Mouse (Mus musculus) kidney, adult 2 months (tissue): ENCODE measurements around the gene Max.

Experiments used
- CTCF ChIP-seq: fragments of 200-500 bp; conservative IDR thresholded peaks from 2 replicates; pipeline ENCODE4 v1.5.1; 2011; ENCODE audit warnings: low read depth, mild to moderate bottlenecking, control low read depth, low read length, moderate library complexity, mixed read lengths; ENCODE audit not compliant: insufficient read depth, insufficient read length
- POLR2A ChIP-seq: fragments of 200-500 bp; IDR thresholded peaks from one replicate; pipeline ENCODE4 v1.6.1; 2011; ENCODE audit warnings: low read depth, low read length, control low read depth

DNA sequence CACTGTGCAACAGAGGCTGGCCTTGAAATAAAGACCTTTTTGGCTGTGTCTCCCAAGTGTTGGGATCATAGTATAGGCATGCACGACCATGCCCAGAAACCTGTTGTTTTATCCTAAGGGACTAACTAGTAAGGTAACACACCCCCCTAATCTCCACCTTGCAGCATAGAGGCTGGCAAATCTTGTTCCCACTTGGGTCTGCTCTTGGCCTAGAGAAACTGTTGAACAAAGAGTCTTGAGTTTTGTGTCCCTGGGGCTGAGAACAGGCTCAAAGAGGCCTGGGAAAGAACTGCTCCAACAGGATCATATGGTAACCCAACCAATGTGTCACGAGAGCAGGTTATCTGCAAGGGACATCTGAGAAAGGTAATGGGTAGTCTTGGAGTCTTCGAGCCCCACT is 27.6 kb downstream of the Max start:
- no peak for TF ChIP-seq CTCF
- no peak for TF ChIP-seq POLR2A
